Mouse (Mus musculus): ENCODE measurements at regions not wholly inside any gene's neighbourhood (a gene's known extent, or its start where the extent isn't known, plus 50 kb on each side); places are given as distances from the start of the nearest gene placed in this dataset.

DNA sequence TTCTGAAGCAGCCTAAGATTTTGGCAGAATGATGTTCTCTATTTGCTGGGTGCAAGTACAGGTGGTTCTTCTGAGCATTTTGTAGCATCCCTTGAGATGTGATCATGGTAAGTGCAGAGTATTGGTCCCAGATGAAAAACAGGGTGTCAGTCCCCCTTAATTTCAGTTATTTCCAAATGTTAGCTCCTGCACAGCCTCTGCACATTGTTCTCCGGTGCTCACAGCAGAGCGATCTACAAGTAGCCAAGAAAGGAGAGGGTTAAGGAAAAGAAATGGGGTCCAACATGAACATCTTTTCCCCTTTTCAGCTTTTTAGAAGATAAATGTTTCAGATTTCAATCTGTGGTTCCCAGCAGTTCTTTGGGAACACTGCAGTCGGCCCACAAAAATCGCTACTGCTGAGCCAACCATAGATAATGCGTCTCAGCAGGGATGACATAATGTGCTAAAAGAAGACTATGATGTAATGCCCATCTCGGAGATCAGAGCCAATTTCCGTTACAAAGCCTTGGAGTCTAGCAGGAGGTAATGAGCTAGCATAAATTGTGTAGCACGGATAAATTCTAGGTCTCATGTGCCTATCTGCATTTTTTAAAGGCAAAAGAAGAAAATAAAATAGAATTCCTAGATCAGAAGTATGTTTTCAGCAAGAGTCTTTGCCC is 400.1 kb upstream of the Slc30a5 start:
- no peak for ATAC-seq (replicated peaks; ENCODE audit: poor library complexity)

DNA sequence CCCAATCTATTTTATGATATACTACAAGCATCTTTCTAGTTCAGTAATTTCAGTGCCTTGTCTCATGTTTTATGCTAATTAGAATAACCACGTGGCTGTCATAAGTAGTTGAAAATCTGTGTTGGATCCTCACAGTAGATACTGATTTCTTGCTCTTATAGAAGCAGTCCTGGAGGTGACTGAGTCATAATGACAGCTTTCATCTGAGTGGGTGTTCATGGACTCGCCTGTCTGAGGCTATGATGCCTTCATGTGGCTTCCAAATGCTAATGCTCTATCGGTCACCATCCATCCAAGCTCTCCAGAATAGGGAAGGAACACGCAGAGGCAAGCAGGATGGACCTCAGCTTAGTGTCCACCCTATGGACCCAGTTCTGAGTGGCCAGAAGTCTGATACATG is 396.6 kb upstream of the Slc30a5 start:
- ATAC-seq (replicated peaks; ENCODE audit: poor library complexity): no peak

DNA sequence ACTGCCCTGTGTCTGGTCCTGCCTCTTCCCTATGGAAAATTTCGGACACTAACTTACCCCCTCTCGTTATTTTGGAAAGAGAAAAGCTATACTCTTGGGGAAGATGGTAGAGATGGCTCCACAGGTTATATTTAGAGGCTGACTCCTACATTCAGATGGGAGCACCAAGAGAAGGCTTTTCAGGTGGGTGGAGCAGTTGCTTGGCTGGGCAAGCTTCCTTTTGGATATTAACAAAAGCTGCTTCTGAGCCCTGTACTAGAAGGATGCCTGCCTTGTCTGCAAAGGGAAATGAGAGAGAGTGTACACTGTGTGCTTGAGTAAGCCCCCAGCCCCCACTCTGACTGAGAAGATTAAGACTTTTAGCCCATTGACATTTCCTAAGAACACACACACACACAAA is 392.1 kb upstream of the Slc30a5 start:
- ATAC-seq (replicated peaks; ENCODE audit: poor library complexity): no peak

DNA sequence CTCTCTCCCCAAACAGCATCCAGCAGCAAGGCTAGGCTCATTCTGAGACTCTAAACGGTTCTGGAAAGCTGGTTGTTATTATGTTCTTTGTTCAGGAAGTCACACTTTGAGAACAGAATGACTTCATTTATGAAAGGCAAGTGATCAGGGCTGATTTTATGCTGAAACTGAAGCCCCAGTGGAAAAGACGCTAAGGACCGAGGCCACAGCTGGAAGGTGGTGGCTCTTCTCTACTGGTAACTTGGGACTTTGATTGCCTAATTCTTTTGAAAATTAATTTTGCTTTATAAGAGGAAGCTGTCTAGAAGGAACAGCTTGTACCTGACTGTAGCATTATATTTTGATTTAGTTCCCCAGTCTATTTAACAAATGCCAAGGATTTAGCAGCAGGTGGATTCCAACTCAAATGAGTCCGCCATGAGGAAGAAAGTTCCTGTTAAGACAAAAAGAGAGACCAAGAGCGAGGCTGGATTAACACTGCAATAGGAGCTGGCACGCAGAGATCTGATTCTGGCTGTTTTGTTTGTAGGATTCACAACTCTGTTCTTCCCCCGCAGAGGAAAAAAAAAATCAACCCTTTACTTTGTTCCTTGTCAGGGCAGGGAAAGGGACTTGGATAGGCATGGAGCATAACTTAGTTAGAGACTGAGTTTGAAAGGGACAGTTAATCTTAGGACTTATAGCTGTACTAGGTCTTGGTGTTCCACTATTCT is 388.3 kb upstream of the Slc30a5 start:
- ATAC-seq (replicated peaks; ENCODE audit: poor library complexity): no peak

DNA sequence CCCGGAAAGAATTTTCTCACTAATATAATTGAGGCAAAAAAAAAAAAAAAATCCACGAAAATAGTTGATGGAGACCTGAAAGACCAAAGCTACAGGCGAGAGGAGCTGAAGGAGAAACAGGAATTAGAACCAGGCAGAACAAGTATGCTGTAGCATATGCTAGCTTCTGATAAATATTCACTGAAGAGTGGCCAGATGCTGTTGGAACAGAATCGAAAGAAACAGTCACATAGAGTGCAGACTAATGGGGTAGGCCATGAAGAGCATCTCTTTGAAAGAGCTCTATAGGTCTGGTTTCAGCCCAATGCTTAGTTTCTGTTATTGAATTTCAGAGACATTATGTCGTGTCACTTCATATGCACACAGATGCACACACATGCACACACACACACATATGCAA is 386.3 kb upstream of the Slc30a5 start:
- no peak for ATAC-seq (replicated peaks; ENCODE audit: poor library complexity)

DNA sequence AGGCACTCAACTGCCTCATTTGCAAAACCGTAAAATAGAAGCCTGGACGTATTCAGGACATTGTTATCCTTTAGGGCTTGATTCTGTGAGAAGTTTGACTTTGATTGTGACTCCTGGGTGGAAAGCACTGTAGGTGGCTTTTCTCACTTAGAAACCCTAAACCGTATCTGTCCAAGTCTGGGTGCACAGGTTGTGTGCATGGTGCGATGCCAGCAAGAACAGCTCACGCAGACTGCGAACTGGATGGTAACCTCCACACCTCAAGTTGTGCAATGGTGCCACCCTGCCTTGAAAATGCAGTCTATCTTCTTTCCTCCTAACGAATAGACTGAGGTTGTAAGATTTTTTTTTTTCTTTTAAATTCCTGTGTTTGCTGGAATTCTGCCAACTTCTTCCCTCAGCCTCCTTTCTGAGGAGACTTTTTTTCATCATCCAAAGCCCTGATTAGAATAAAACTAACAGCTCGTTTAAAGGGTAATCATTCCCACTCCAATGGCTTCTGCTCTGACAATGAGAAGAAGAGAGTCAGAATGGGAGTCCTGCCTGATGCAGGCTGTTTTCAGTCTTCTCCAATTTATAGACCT is 383.8 kb upstream of the Slc30a5 start:
- no peak for ATAC-seq (replicated peaks; ENCODE audit: poor library complexity)

DNA sequence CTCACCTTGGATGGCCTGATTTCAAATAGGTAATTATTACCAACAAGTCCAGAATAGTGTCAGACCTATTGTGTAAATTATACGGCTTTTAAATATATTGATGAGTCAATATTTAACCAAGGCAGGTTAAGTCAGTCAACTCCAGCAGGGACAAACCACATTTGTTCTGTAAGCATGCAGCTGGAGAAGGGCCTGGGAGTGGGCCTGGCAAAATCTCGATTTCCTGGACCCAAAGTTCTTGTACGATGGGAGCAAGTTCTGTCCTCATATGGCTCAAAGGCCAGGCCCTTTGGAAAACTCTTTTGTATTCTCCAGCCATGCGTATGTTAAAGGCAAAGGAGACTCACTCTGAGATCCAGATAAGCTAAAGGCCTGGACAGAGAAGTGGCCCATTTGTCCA is 383.2 kb upstream of the Slc30a5 start:
- no peak for ATAC-seq (replicated peaks; ENCODE audit: poor library complexity)

DNA sequence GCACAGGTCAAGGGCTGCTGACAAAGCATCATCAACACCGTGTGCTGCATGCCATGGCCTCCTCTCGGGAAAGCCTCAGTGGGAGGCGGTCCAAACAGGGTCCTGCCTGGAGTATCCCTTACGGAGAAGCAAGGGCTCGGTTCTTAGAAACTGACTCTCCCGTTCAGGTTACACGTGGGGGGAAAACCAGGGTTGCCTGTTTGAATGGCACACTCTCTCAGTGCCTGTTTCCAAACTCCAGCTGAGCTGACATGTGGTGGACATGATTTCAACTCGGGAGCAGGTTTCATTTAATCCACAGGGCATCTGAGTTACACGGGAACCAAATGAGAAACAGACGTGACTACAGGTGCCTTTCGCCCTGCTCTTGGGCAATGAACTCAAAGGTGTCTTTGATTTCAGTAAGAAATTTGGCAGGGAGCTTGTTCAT is 382.6 kb upstream of the Slc30a5 start:
- no peak for ATAC-seq (replicated peaks; ENCODE audit: poor library complexity)

DNA sequence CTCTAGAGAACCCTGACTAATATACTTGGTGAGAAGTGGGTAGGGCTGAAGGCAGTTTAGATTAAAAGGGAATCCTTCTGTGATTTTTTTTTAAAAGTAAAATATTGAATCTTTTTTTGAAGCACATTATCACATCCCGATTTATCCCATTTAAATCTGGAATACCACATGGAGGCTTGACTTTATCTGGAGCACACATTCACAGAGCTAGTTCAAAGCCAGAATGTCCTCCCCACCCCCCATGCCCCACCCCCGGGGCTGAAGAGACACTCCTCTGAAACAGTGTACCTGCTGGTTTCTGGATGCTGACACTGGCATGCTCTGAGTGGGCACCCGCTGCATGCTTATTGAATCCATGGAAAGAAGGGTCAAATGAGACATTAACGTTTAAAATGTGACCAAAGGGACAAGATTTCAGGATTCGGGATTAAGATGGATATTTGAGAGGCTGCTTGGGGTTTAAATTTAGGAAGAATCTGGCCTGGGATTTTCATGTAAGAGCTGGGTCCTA is 382.0 kb upstream of the Slc30a5 start:
- ATAC-seq (replicated peaks; ENCODE audit: poor library complexity): no peak

DNA sequence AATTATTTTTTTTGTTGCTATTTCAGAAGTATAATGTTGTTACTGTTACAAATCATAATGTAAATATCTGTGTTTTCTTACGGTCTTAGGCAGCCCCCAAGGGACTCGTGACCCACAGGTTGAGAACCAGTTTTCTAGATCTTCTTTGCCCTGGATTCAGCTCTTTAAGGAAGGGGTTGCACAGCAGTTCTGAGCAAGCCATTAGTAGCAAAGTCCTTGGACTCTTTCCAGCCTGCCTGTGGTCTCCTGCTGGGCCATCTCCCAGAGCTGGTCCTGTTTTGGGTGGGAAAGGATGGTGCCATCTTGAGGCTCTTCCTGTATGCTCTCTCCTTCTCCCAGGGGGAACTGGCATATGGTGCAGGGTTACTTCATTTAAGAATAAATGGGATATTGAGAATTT is 380.9 kb upstream of the Slc30a5 start:
- no peak for ATAC-seq (replicated peaks; ENCODE audit: poor library complexity)

DNA sequence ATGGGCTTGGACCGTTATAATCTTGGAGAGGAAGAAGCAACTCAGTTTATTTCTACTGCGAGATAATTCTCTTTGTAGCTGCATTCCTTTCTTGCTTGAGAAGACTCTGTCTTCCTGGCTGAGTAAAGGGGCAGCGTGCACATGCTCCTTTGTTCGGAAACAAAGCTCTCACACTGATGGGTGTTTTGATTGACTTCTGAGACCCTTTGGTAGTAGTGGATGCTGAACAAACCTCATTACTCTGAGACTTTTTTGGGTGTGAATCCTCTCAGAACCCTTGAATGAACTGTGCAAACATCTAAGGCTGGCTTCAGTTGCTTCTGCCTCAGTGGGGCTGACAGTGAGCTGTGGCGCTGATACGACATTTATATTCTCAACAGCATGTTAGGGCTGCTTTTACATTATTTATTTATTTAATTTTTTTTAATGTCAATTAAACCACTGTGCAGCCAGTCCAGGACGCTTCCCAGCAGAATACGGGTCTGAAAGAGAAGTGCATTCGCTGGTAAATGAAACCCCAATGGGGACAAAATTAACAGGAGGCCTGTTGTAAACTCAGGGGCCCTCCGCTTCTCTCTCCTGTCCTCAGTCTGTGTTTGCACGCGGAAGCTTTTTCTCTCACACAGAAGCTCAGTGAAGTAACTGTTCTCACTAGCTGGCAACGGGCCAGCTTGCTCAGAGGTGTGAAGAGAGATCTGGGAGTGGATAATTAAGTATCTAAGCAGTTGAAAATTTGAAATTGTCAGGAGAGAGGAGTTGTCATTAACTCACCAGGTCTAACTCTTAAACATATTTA is 380.1 kb upstream of the Slc30a5 start:
- no peak for ATAC-seq (replicated peaks; ENCODE audit: poor library complexity)

DNA sequence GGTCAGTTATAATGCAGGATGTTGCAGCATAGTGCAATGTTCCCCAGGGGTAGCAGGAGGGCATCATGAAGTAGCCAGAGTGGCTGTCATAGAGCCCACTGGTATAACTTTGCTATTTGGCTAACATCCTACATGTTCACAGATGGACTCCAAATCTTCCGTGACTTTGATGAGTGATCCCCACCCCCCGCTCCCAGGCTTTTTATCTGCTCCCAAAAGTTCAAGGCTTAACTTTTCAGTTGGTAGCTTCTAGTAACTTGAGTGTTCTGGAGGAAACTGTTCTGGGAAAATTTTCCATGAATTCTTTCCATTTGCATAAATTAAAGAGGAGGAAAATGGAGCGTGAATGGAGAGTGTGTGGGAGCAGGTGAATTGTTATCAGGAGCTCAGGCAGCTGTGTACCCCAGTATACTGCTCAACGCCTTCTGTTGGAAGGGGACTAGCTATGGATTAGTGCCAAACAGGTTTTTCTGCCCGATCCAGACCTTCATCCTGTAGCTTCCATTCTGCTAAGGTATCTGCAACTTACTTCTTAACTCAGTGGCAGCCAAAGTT is 379.2 kb upstream of the Slc30a5 start:
- ATAC-seq (replicated peaks; ENCODE audit: poor library complexity): no peak

DNA sequence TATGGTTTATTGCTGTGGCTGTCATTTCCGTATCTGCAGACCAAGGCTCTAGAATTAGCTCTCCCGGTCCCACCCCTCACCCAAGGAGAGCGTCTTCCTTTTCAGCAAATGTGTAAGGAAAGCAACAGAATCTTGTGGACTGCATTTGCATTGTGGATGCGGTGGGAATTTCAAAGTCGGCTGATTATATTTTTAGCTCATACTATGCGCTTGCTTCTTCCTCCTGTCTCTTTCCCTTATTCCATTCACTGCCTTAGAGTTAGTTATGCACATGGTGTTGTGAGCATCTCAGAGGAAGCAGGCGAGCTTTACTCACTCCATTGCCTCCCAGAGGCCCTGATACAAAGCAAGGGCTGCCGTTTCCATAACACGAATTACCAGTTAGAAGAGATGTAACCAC is 375.6 kb upstream of the Slc30a5 start:
- no peak for ATAC-seq (replicated peaks; ENCODE audit: poor library complexity)

DNA sequence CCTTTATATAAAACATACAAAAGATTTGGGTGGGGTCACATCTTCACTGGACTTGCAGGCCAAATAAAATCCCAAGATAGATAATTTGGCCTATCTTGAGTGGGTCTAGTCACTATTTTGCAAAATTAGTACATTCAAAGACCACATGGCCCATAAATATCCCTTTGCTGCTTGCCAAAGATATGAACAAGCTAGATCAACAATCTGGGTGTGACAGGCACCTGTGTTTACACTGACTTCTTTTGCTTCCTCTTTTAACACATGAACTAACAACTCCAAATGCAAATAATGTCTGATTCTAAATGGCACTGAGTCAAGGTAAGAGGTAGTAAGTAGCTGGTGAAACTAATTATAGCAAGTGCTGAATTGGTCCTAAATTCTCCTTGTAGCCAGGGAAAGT is 370.2 kb upstream of the Slc30a5 start:
- ATAC-seq (replicated peaks; ENCODE audit: poor library complexity): no peak

DNA sequence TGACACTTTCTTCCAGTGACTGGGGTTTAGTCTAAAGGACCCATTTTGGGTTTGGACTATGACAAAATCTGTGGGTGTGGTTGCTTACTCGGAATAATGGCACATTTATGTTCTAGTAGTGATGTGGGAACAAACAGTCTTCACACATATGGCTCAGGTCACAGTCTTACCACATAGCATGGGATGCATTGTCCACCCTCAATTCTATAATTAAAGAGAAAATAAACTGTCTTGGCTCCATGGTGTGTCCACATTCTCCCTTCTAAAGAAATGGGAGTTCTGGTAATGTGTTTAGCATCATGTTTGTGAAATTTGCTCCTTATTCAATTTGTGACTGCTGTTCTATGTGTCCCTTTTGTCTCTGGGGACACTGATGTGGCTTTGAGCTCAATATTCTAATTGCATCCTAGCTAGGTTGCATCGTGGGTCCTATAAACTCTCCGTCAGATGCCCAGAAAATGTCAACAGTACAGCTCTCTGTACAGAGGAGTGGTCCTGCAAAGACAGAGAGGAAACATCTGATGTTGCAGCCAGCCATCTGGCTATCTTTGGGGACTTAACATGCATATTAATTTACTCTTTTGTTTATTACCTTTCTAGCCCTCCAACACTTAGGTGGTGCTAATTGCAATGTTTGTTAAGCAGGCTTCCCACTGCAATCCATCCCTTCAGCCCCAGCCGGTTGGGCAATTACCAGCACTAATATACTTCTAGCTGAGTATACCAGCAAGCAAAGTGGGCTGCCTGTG is 369.5 kb upstream of the Slc30a5 start:
- no peak for ATAC-seq (replicated peaks; ENCODE audit: poor library complexity)

DNA sequence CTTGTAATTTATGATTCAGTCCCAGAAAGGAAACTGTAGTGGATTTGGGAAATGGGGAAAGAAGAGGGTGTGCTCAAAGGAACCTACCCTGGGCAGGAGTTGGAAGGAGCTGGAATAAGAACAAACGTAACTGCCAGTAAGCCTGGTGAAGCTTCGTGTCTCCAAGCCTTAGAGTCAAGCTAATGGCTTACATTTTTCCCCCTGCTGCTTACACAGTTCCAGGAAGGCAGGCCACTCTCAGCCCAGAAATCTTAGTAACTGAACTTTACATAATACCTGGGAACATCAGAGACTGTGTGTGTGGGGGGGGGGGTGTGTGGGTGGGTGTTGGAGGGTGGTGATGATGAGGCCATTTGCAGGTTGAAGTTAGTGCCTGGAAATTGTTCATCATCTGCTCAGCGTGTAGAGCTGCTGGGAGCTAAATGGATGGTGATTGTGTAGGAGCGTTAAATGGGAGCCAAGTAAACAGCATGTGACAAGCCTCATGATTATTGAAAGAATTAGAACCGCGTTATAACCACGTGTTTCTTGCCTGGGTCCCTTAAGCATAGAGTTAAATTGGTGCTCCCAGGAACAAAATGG is 357.1 kb upstream of the Slc30a5 start:
- ATAC-seq (replicated peaks; ENCODE audit: poor library complexity): no peak

DNA sequence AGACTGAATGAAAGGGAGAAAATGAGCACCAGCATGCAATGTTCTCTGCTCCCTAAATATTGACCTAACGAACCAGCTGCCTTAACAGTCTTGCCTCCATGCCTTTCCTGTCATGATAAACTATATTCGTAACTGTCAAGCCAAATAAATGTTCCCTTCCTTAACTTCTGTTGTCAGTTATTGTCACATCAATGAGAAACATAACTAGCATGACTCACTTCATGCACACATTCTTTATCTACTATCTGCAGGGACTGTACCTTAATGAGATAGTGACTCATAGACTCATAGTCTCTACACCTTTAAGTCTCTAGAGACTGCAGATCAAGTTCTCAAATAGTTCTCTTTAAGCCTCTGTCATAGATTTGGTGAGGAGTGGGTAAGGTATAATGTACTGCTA is 349.2 kb upstream of the Slc30a5 start:
- no peak for ATAC-seq (replicated peaks; ENCODE audit: poor library complexity)

DNA sequence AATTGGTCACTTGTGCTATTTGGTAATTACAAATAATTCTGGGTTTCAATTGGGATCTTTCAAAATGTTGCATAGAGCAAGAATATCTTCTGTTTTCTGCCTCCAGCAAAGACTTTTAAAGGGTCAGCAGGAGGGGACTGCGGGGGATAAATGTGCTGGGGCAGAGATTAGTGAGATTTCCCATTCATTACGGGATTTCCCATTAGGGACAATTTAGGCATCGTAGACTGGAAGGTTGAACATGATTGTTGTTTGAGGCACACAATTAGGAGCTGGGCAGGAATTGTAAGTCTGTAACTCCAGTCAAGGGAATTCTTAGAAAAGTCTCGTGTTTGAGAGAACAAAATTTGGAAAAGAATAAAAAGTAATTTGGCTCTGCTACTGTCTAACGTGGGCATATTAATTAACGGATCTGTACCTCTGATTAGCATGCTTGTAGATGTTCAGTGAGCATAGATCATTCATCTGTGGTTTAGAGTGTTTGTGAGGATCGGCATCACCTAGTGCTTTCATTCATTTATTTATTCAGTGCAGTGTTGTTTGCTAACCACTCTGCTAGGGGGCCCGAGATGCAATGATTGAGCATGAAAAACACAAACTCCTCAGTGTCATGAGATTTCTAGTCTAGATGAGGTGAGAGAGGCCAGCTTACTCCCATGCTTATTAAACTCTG is 341.9 kb upstream of the Slc30a5 start:
- ATAC-seq (replicated peaks; ENCODE audit: poor library complexity): no peak

DNA sequence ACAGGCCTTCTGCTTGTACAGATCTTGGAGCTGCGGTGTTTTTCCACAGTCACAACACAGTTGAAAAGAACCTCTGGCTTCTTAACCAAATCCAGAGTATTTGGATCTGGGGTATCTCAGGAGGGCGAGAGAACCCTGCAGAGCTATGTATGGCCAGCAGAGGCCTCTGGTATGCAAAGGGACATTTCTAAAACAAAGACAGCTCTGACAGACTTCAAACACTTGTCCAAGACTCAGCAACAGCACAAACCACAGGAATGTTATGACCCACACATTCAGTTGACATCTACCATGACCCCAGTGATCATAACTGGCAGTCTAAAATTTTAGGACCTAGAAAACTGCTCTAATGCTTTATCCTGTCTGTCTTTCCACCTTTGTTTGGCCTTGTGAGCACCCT is 328.5 kb upstream of the Slc30a5 start:
- no peak for ATAC-seq (replicated peaks; ENCODE audit: poor library complexity)

DNA sequence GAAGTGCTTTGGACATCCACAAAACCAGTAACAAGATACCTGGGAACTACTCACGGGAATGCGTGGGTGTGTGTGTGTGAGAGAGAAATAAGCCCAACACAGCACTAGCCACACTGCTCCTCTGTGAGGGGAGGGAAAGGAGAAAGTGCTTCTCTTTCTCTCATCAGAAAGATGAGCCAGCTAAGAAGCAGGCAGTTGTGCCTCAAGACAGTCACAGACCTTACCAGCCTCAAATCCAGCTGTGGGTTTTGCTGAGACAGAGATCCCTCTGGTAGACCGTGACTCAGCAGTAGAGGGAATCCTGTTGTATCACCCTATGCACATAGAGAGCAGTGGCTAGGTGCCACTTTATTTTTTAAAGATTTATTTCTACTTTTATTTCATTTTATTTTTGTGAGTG is 326.7 kb upstream of the Slc30a5 start:
- no peak for ATAC-seq (replicated peaks; ENCODE audit: poor library complexity)
